Mouse (Mus musculus): ENCODE results near the gene Krtap28-10.

The Krtap28-10 gene

DNA sequence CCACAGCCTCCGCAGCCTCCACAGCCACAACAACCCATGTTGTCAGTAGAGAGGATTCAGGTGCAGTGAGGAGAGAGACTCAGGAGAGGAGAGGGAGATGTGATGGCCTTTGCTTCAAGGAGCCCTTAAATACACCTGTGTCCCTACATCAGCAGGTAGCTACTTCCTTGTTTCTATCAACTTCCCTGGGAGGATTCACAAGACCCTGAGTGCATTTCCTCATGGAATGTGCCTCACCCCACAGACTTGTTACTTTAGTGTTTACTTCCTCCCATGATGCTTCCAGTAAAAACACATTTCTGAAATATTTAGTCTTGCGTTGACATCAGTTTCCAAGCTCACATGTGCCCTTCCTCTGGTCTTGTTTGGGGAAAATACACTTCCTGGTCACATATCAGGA is at the start of gene Krtap28-10:
Gene Krtap28-10 (minus strand): TSS at position 101 of the 400 bp plus-strand sequence.
- DNase-seq (ENCODE audit: low spot score), result no peak

DNA sequence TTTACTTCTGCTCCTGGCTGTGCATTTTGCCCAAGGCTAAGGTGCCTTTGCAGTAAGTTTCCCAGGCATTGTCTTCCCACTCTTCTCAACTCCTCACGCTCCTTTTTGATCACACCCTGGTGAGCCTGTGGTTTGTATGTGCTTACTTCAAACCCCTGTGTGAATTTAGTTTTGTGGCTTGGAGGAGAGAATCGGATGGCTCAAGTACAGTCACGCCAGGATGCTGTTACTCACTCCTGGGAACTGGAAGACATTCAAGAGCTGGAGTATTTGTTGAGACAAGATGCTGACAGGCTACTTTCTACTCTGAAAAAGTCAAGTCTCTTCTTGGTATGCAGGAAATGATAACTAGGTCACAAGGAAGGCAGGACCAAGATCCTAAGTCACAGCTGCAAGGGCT is 49.0 kb upstream of the Krtap28-10 start:
- DNase-seq (ENCODE audit: low spot score), result no peak

DNA sequence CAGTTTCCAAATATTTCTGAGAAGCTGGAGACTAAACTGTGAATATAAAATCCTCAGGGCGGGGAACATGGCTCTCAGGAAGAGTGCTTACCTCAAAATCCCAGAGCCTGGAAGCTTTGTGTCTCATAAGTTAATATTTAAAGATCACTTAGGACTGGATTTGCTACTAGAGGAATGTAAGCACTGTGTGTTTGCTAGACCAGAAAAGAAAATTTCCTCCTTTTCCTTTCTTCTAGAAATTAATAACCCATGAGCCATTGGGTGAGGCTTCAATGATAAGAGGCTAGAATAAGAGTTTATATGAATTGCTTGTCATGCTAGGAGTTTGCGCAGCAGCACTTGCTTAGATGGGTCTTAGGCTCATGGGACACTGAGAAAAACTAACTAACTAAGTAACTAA is 42.5 kb upstream of the Krtap28-10 start:
- no peak for DNase-seq (ENCODE audit: low spot score)

DNA sequence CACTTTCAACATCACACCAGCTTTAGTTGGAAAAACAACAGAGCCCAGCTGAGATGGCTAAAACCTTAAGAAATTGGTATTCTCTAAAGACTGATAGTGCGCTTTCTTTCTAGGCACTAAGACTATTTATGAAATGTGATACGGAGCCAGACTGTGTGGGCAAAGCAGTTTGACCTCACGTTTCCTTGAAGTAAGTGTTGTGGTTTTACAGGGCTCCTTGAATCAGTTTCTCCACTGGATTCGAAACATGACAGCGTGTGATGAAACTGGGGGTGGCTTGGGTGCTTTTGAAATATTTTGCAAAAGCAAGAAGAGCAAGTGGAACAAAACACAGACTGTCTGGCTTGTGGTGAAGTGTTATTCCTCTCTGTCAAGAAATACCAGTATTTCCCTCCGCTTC is 34.7 kb upstream of the Krtap28-10 start:
- no peak for DNase-seq (ENCODE audit: low spot score)

DNA sequence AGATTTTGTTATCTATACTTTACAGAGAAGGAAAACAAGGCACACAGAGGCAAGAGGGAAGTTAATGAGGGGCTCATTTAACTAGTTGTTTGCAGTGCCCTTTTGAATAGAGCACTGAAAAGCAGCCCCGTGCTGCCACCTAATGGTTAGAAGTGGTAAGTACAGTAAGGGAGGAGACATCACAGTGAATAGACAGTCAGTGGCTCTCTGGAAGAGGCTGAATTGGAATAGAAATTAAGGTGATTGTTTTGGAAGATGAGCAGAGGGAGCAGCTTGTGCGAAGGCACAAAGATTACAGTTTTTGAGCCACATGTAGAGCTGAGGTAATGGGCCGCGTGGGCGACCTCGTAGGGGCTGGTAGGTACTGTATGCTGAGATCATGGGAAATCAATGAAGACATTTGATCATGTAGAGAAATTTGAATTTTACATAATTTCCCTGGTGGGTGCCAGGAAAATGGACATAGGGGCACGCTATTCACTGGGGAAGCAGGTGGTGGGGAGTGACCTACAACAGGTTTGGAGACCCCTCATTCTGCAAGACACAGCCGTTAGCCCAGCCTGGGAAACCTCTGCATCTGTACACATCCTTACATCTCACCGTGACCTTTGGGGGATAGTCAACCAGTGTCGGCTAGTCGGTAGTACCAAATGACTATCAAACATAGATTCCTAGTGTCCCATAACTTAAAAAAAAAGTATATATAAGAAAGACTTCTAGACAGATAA is 34.1 kb upstream of the Krtap28-10 start:
- no peak for DNase-seq (ENCODE audit: low spot score)

DNA sequence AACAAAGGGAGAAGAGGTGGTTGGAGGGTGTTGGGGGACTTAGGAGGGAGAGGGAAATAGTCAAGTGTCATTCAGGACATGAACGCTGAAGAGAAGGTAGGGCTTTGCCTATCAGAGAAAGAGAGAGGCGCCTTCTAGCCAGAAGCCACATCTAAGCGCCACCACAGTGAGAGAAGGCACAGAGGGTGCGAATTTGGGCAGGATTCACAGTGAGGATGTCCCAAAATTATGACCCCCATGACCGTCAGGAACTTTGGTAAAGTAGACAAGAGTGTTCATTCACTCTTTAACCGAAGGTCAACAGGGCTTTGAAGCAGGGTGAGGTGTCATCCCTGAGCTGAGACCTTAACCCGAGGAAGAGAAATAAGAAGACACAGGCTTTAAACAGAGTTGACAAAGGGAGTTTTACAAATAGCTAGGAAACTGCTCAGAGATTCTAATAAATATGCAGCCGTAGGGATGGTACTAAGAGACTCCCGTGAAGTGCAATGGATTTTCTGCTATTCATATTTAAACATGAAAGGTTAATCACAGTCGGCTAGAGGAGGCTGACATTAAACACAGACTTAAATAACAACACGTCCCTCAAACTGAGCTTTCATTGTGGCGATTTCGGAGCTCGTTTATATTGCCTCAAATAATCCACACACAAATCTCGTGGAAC is 33.4 kb upstream of the Krtap28-10 start:
- no peak for DNase-seq (ENCODE audit: low spot score)

DNA sequence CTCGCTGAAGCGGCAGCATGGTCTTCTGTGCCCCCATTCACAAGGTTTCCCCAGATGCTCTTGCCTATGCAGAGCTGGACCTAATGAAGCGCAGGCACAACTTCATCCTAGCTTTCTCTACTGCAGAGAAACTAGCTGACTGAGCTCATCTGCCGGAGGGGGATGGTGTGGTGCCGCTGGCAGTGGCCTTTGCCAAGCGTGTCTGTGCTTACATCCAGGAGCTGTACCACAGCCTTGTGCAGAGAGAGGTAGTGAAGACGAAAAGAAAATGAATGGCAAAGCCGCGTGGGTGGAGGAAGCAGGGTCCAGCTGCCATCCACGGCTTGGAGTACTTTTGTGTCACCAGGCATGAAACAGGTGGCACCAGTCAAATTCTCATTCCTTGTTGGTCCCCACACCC is 24.9 kb upstream of the Krtap28-10 start:
- DNase-seq (ENCODE audit: low spot score), result no peak

DNA sequence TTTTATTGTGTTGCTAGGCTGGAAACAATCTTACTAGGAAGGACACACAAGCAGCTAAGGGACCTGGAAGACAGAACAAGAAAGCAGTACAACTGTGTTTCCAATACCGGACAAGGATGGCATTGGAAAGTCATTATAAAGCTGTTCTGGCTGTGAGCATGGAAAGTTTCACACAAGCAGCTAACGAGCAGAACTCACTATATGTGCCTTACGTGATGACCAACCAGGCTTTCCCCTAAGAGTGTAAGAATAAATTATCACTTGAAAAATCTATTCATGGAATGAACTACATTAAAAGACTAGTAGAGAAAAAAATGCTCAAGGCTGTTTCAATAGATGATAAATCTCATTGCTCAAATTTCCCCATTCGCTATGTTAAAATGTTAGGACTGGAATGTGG is 24.3 kb upstream of the Krtap28-10 start:
- DNase-seq (ENCODE audit: low spot score), result no peak

DNA sequence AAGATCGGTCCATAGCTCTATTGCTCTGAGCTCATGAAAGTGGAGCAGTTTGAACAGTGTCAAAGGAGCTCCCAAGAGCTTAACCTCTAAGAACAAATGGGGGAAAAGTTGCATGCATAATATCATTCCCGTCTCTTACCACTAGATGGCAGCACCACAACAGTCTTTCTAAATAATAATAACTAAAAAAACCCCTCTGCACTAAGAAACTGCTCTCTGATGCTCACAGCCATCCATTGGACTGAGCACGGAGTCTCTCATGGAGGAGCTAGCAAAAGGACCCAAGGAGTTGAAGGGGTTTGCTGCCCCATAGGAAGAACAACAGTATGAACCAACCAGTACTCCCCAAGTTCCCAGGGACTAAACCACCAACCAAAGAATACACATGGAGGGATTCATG is 22.6 kb upstream of the Krtap28-10 start:
- no peak for DNase-seq (ENCODE audit: low spot score)

DNA sequence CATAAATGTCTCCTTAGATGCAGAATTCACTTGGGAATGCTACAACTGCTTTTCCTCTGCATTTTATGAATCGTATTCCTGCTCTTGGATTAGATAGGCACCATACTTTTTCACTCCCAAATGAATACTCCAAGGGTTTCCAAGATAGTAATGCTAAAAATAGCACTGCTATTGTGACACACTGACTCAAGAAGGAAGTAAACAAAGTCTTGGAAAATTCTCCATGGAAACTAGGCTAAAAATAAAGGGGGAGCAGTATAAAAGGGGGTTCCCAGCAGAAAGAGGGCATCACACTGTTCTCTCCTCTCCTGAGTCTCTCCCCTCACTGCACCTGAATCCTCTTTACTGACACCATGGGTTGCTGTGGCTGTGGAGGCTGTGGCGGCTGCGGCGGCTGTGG is 18.4 kb upstream of the Krtap28-10 start, which contains the start of gene Krtap28-13:
Gene Krtap28-13 (plus strand): TSS at position 288 of the 400 bp plus-strand sequence.
- no peak for DNase-seq (ENCODE audit: low spot score)

DNA sequence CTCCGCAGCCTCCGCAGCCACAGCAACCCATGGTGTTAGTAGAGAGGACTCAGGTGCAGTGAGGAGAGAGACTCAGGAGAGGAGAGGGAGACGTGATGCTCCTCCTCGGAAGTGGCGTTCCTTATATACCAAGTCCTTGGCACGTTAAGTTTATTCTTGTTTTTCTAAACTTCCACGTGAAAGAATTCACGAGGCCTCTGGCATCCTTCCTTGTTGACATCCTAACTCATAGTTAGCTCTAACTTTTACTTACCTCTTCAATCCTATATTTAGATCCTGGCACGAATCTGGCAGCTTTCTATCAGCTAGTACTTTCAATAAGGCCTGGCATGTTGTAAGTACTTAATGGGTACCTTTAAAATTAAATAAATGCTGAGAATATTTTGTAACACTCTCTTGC is 17.0 kb upstream of the Krtap28-10 start, which contains the start of gene A030005K14Rik:
Gene A030005K14Rik (minus strand): TSS at position 101 of the 400 bp plus-strand sequence.
- DNase-seq (ENCODE audit: low spot score), result no peak

DNA sequence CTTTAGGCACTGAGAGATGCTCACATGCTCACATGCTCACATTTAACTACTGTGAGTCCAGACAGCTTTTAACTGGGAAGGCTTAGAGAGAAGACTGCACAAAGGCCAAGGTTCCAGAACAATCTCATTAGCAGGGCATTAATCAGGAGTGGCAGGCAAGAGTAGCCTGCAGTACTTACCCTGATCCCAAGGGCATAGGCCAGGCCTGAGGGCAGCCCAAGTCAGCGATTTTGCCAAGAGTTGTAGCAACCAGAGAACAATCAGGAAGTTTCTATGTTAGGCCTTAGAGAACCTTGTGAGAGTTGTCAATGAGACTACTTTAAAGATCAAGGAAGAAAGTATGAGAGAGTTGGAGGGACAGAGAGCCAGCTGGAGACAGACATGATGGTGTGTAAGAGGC is 16.2 kb upstream of the Krtap28-10 start:
- no peak for DNase-seq (ENCODE audit: low spot score)

DNA sequence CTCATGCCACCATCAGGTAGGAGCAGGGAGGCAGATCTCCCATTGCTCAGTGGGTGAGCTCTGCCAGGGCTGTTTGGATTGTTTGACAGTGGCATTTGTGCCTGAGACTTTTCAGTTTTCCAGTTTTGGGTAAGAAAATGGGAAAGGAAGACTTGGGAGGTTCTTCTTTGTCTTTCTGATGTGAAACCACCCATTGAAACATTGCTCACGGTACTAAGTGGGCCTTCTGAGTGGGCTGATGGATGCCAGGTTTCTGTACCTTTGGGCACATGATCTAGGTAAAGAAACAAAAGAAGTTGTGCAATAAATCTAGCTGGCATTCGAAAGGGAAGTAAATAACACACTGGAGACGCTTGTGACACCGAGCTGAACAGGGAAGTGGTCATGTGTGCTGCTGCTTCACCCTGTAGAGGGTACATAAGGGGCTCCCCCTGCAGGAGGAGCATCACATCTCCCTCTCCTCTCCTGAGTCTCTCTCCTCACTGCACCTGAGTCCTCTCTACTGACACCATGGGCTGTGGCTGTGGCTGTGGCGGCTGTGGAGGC is 2.7 kb upstream of the Krtap28-10 start, which contains the start of gene Gm47969:
Gene Gm47969 (plus strand): TSS at position 51 of the 546 bp plus-strand sequence.
- DNase-seq (ENCODE audit: low spot score), result no peak

DNA sequence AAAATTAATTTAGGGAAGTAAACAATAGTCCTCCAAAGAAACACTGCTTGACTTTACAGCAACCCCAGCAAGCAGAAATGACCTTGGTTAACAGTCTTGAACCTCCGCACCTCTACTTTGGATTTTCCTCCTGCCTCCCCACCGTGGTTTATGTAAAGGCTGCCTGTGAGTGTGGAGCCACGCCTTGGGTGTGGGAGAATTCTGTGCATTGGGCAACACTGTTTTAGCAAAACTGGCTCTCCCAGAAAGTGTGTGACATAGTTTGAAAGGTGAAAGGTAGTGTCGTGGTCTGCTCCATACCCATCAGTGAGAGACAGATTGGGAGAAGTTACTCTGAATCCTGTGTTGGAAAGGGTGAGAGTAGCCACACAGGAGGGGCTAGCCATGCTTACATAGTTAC is 3.2 kb downstream of the Krtap28-10 start:
- DNase-seq (ENCODE audit: low spot score), result no peak

DNA sequence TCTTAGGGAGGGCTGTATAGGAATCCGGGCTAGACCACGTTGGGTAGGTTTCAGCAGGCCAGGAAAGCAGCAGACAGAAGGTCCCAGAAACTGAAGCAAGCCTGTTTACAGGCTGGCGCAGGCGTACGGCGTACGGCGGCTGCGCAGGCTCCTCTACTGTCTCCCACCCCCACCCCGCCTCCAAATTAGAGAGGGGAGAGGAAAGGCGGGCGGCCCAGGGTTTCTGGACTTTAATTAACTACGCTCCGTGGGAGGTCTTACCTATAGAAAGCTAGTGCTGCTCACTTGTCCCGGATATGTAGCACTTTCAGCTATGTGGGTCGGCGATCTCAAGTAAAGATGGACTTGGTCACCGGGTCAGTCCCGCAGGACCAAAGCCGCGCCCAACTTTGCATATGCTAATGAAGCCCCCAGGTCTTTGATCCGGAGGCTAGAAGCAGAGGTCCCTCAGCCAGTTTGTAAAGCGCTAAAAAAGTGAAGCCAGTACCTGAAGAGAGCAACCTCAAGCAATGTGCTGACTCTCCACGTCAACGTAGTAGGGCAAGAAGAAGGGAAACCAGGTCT is 4.1 kb downstream of the Krtap28-10 start, which contains the start of gene Slc19a3:
Gene Slc19a3 (minus strand): TSS at position 340 of the 564 bp plus-strand sequence.
- DNase-seq (ENCODE audit: low spot score), result peak; percentile 13

DNA sequence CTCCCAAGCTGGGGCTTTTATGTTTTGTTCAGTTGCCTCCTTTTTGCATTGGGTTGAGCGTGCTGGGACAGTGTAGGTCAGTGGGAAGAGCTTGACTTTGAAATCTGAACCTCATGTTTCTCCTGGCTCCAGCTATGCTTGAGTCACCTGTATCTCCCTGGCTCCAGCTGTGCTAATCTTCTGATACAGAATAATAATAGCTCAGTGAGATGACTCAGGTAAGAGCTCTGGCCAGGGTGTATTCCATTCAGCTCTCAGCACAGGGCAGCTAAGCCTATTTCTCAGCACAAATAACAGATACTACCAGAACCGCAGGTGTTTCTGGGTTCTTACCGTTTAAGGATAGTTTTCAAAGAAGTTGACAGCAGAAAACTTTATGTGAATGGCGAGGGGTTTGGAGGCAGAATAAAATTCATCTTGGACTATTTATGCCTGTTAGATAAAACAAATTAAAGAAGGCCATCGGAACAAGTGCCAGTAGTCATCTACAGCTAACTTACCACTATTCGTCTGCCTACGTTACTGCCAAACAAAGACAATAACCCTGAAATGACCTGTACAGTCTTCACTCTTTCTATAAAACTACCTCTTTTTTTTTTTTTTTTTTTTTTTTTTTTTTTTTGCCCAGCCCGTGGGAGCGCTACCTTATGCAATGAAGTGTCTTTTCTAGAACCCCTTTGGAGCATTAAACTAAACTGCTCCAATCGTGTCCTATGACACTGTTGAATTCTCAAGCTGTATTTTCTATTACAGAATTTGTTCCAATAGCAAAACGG is 5.2 kb downstream of the Krtap28-10 start:
- no peak for DNase-seq (ENCODE audit: low spot score)

DNA sequence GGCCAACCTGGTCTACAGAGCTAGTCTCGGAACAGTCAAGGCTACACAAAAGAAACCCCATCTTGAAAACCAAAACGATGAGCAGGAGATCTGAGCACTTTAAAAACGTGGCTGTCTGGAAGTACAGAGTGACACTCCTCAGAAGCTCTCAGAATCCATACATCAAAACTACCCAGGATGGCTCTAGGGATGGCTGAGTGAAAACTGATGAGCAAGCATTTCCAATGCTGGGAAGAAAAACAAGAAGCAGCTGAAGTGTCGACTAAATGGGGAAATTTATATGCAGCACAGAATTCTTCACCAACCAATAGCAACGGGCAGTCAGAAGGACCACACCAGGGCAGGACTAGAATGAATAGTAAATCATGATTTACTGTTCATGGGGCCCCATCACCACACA is 7.8 kb downstream of the Krtap28-10 start:
- no peak for DNase-seq (ENCODE audit: low spot score)

DNA sequence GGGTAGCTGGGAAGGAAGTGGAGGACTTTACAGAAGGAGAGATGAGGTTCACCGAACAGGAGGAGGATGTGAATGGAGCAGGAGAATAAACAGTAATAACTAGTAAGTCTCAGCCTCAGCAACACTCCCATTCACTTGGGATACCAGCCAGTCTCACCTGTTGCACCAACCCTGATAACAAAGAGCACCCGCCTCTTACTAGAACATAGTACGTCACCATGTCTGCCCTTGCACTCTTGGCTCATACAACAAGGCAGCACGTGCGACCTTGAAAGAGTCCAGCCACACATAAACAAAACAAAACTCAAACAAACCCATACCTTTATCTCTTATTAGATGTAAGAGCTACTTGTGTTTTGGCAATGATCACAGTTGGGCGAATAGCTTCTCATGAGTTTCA is 9.8 kb downstream of the Krtap28-10 start:
- no peak for DNase-seq (ENCODE audit: low spot score)

DNA sequence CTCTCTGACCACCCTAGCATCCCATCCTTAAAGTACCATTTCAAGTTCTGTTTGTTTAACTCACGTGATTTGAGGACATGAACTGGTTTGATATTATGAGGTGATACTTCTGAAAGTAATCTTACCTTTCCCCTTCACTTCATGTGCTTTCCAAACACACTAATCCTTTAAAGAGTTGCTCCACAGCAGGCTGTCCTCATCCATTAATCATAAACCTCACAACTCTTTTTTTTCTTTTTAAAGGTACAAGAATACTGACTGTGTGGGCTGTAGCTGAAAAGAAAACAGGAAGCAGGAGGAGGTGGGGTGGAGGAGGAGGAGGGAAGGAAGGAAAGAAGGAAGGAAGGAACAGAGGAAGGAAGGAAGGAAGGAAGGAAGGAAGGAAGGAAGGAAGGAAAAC is 10.3 kb downstream of the Krtap28-10 start:
- DNase-seq (ENCODE audit: low spot score), result no peak

DNA sequence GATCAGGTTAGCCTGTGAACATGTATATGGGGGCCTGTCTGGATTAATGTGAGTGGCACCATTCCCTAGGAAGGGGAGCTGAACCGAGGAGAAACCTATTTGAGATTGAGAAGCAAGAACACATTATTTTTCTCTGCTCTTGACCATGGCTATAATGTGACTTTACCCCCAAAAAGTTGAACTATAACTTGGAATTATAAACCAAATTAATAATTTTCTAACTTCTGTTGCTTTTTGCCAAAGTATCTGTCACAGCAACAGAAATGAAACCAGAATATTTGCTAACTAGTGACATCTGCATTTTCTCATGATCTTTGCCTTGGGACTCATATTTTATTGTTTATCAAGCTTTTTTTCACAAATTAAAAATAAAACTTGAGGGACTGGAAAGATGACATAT is 25.7 kb downstream of the Krtap28-10 start:
- DNase-seq (ENCODE audit: low spot score), result no peak

DNA sequence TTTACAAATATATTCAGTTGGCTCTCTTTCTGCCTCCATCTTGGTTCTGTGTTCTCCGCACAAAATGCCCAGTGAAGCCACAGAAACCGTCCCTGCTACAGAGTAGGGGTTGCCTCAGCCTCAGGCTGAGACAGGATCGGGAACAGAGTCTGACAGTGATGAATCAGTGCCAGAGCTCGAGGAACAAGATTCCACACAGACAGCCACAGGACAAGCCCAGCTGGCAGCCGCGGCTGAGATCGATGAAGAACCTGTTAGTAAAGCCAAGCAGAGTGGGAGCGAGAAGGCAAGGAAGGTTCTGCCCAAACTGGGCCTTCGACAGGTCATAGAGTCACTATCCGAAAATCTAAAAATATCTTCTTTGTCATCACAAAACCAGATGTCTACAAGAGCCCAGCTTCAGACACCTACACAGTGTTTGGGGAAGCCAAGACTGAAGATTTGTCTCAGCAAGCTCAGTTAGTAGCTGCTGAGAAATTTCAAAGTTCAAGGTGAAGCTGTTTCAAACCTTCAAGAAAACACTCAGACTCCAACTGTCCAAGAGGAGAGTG is 26.9 kb downstream of the Krtap28-10 start:
- DNase-seq (ENCODE audit: low spot score), result no peak

DNA sequence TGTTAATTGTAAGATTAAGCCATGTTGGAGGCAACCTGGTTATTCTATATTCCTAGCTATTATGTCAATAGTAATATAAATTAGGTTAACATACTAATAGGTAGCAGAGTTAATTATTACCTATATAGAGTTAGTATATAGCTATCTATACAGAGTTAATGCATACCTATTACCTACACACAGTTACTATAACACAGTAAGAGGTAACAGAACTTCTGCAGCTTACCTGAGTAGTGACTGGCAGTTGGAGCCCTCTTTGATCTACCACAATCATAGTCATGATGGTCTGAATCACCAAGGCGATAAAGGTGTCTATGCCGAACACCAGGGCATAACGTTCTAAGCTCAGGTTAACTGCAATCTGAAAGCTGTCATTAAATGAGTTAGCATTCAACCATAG is 27.8 kb downstream of the Krtap28-10 start:
- DNase-seq (ENCODE audit: low spot score), result no peak

Measured in ovary, postnatal 10 days (tissue).